Comparison of ENCODE assay signal across 1 mouse cellular context in the genomic region with DNA sequence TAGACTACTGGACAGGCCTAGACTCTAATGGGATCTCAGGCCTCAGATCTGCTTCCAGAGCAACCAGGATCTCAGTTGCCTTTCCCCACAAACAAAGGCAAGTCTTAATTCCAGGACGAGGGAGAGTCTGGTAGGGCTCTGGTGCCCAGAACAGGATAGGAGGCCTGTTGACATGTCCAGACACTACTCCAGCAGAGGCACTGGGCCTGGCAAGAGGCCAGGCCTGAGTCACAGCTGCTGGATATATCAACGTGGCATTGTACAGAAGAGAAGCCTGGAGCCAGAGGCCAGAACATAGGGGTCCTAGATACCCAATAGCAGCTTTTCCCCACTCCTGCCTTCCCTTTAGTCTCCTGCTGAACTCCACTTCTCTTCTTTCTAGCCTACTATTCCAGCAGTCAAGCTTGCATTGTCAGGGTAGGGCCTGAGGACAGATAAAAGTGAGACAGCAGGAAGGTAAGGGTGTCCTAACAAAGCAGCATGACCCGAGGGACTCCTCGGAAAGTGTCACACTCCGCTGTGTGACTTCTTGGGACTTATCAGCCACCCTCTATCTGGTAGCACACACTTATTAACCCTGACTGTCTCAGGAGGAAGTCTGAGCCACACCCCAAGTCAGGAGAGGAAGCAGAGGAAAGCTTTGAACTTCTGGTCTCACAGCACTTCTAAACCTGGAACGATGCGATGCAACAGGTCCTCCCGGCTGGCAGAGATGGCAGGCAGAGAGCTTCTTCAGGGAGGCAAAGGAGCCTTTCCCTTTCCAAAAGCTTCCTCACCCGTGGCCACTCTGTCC.
TF ChIP-seq lines count a peak whose summit lies in the region.

No protein-coding gene starts in this region.

TF ChIP-seq in C2C12, 6 proteins besides CTCF, POLR2A, EP300 and RAD21:
- TF ChIP-seq USF1 (IDR thresholded peaks at IDR 0.05; ENCODE audit: low read depth) (no peak), MYOD1 (IDR thresholded peaks at IDR 0.05; ENCODE audit: control insufficient read depth, insufficient read length, low read depth) (peak; percentile 68), MAX (IDR thresholded peaks at IDR 0.05) (peak; percentile 58)
TF ChIP-seq in C2C12: peak in this region for 2.
